Mouse (Mus musculus) megakaryocyte, embryonic 14.5 days (primary cell): ENCODE data around the gene Espl1.

Experiments
- FLI1 ChIP-seq: IDR thresholded peaks from 2 replicates; pipeline ENCODE4 v1.6.1; 2012; ENCODE audit warnings: low read length, inconsistent platforms, mixed read lengths
- GATA1 ChIP-seq: IDR thresholded peaks from 3 replicates; pipeline ENCODE4 v1.6.1; 2012; ENCODE audit warnings: mixed read lengths, low read length, inconsistent platforms, borderline replicate concordance

DNA sequence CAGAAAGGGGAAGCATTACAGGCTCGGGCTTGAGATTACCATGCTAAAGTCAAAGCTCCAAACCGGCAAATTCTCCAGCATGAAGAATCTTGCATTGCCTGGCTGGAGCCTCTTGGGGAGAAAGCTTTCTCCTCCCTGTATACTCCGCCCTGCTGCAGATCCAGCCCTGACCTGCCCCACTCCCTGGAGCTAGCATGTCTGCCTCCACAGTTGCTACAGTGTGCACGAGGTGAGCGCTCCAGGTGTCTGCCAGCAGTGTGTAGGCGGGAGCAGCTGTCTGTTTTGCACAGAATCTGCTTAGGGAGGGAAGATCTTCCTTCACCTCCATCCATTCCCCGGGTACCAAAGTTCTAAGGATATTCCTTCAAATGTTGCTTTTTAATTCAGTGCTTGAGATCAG lies 33.5 kb upstream of the Espl1 start:
- TF ChIP-seq GATA1 (no peak), FLI1 (no peak)
